Mouse (Mus musculus) cortical plate, adult 2 months (tissue): ENCODE measurements around the gene Tmem220.

ENCODE experiments used
- CTCF ChIP-seq: fragments of 200-500 bp; IDR thresholded peaks from 2 replicates; pipeline ENCODE4 v1.5.1; 2011; ENCODE audit warnings: mild to moderate bottlenecking, control low read depth, low read length; ENCODE audit not compliant: insufficient read depth; ENCODE audit errors: extremely low read depth
- POLR2A ChIP-seq: fragments of 200-500 bp; IDR thresholded peaks from 2 replicates; pipeline ENCODE4 v1.6.1; 2011; ENCODE audit warnings: mild to moderate bottlenecking, low read length, control low read depth; ENCODE audit not compliant: insufficient read depth; ENCODE audit errors: extremely low read depth

DNA sequence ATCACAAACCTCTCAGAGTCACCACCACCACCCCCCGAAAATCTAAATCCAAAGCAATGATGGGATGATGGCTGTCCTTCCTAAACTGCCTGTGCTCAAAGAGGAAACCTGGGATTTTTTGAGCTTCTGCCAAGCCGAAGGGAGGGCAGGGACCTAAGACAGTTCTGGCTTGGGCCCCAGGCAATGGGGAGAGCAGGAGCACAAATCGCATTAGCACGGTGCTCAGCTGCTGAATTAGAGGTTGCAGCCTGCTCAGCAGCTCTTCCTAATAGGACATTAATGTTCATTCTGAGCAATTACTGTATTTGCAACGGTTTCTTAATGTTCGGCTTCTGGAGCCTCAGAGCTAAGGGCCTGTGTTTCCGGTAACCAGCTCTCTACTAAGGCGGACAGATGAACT lies 17.0 kb upstream of the Tmem220 start:
- TF ChIP-seq POLR2A, result no peak
- no peak for TF ChIP-seq CTCF
